In the genomic region with DNA sequence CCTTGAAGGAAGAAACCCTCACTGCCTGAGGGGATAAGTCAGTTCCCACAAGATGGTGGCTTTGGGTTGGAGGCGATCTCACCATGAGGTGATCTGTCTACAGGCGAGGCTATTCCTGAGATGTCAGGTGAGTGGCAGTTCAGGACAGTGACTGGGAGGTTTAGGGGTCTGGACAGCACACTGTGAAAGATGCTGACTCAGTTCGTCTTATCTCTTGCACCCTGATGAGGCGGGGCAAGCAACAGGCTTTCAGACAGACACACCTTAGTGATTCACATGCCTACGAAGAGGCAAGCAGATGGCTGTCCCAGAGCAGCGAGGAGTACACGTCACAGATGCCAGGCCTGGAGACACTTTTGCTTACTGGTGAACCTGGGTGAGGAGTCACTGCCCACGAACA, we compare ENCODE assay signal across 11 mouse cellular contexts. TPM values are rescaled to one million over a fixed set of nuclear protein-coding genes. Genes with fewer than 3 reads are reported as not detected.
DNase-seq lines count a peak whose midpoint lies in the region; ATAC-seq lines count a peak whose summit lies in the region.
"Had no signal": no experiment of that assay in that cellular context is flagged by ENCODE, and none has a peak within 500 bp of the region (broad histone marks: within the 10 kb centered on the region; RNA-seq: fewer than 3 reads in every experiment).

No protein-coding gene starts in this region.

- H3K4me2 ChIP-seq in liver, embryonic 13.5 days = peak overlapping the region; percentile 50

- H3K27me3 ChIP-seq in megakaryocyte, embryonic 14.5 days (replicated peaks) = peaks cover 24% of the 10 kb centered on the region
- H3K27me3 ChIP-seq in liver, embryonic 13.5 days = no peaks in the 10 kb centered on the region

- ATAC-seq in megakaryocyte, adult 5-6 weeks (ENCODE audit: poor library complexity, severe bottlenecking) = no peak
- peak; percentile 97 for ATAC-seq in liver, embryonic 13.5 days (ENCODE audit: low read depth)

- H3K4me3 ChIP-seq in megakaryocyte, embryonic 14.5 days (replicated peaks) = peak overlapping the region; percentile 24
- no peak overlapping the region for H3K4me3 ChIP-seq in liver, embryonic 13.5 days (replicated peaks)

- DNase-seq in heart, adult 11 months = peak; percentile 85
- DNase-seq in heart, adult 18-20 months = no peak
- DNase-seq in liver, embryonic 13.5 days = peak; percentile 69
- no peak for DNase-seq in frontal cortex, postnatal 36 days (ENCODE audit: low spot score in 2 of 2)
- no peak for DNase-seq in kidney, adult 18-20 months
- DNase-seq in thymus, postnatal 4 days = no peak
- DNase-seq: gastrocnemius, postnatal 14 days; kidney, postnatal 25 days had no signal

- 34% methylated on average over 8 of the region's 8 CpGs for WGBS in liver, embryonic 13.5 days (ENCODE audit: insufficient replicate concordance)

- H3K36me3 ChIP-seq in megakaryocyte, embryonic 14.5 days (replicated peaks; ENCODE audit: low read length) = no peaks in the 10 kb centered on the region
- no peaks in the 10 kb centered on the region for H3K36me3 ChIP-seq in liver, embryonic 13.5 days

- peaks cover 31% of the 10 kb centered on the region for H3K4me1 ChIP-seq in megakaryocyte, embryonic 14.5 days
- H3K4me1 ChIP-seq in liver, embryonic 13.5 days (replicated peaks) = peaks cover 31% of the 10 kb centered on the region

- H3K27ac ChIP-seq in liver, embryonic 13.5 days = peak overlapping the region; percentile 57
- H3K27ac ChIP-seq: macrophage had no signal

- no peaks in the 10 kb centered on the region for H3K9me3 ChIP-seq in megakaryocyte, embryonic 14.5 days
- no peaks in the 10 kb centered on the region for H3K9me3 ChIP-seq in liver, embryonic 13.5 days (replicated peaks)

- 0 out of 2 replicates have a peak overlapping the region, but pooled peaks have one; percentile 4 for H3K9ac ChIP-seq in liver, embryonic 13.5 days

RNA-seq across cellular contexts. Expression of gene Cldn11, which starts 15.5 kb away (rescaled TPM):
- total RNA-seq in heart, adult 18-20 months (2021) = 1 to 10 TPM in 1 of 2 experiments, under 1 TPM in 1; 0.32 to 1.3 TPM
- polyA plus RNA-seq in megakaryocyte, embryonic 14.5 days (2012; ENCODE audit: insufficient read depth, low replicate concordance) = not detected in 2 replicates
- total RNA-seq in megakaryocyte, adult 5-6 weeks (2015) = not detected in 2 replicates
- not detected in 2 replicates for total RNA-seq in megakaryocyte, adult 5-6 weeks (2017)
- 0.12 and 0.30 TPM in 2 replicates for polyA plus RNA-seq in liver, embryonic 13.5 days (2015; fragmentation: Nextera tagmentation; extraction: Ambion mirVana)
- polyA plus RNA-seq: macrophage had no signal

RNA-seq across cellular contexts. Expression of gene Skil, which starts 39.4 kb away (rescaled TPM):
- 10 to 100 TPM; 13.6 to 14.0 TPM for total RNA-seq in heart, adult 18-20 months (2021)
- polyA plus RNA-seq in megakaryocyte, embryonic 14.5 days (2012; ENCODE audit: insufficient read depth, low replicate concordance) = 1.2 TPM in 1 of 2 replicates, not detected in the other
- 20.4 and 21.8 TPM in 2 replicates for total RNA-seq in megakaryocyte, adult 5-6 weeks (2015)
- total RNA-seq in megakaryocyte, adult 5-6 weeks (2017) = 31.6 and 32.5 TPM in 2 replicates
- 4.9 and 5.8 TPM in 2 replicates for polyA plus RNA-seq in liver, embryonic 13.5 days (2015; fragmentation: Nextera tagmentation; extraction: Ambion mirVana)

Comparison
In these comparisons a context has a peak if more than half of its experiments do, and no peak if none do; other contexts are left out.
1. DNase-seq: peak in heart, adult 11 months (single experiment) and liver, embryonic 13.5 days (single experiment); none in heart, adult 18-20 months (0 of 2), frontal cortex, postnatal 36 days (0 of 2), kidney, adult 18-20 months (single experiment) and thymus, postnatal 4 days (single experiment).